Mouse (Mus musculus): Measurements from ENCODE around the gene Impg2. TPM values are rescaled to one million over a fixed set of nuclear protein-coding genes. Genes with fewer than 3 reads are reported as not detected.

The Impg2 gene
- polyA plus RNA-seq, 1 experiment from 2014 or later = 0.14 TPM

- Histone ChIP-seq H3K27me3 (ENCODE audit: insufficient read depth, low read length) (no peaks in the 10 kb centered on the region), H3K4me3 (replicated peaks; ENCODE audit: low read depth, low read length) (no peak overlapping the region), H3K27ac (no peak overlapping the region), H3K4me2 (ENCODE audit: low read length) (no peak overlapping the region), H3K9ac (ENCODE audit: low read depth, low read length) (no peak overlapping the region), H3K36me3 (ENCODE audit: insufficient read depth, low read length) (no peaks in the 10 kb centered on the region), H3K4me1 (replicated peaks; ENCODE audit: insufficient read depth, low read length) (no peaks in the 10 kb centered on the region), H3K9me3 (replicated peaks; ENCODE audit: low read length) (no peaks in the 10 kb centered on the region)
- ATAC-seq (replicated peaks; ENCODE audit: low FRiP score, low read depth) (no peak), DNase-seq (ENCODE audit: low spot score) (no peak)
- WGBS = 81% methylated on average over 9 of the region's 9 CpGs
- no peak for TF ChIP-seq CTCF (IDR thresholded peaks at IDR 0.05; ENCODE audit: low read depth)
Measured at GRCm38 (mm10) chr16:56279060-56279459, 74.9 kb downstream of the Impg2 start.

- H3K9me3 ChIP-seq (replicated peaks; ENCODE audit: low read length) = no peaks in the 10 kb centered on the region
Measured at GRCm38 (mm10) chr16:56279752-56280151, 75.6 kb downstream of the Impg2 start.

GRCm38 (mm10) chr16:56281336-56281735 is 77.2 kb downstream of the Impg2 start:
- no peaks in the 10 kb centered on the region for H3K4me1 ChIP-seq (replicated peaks; ENCODE audit: insufficient read depth, low read length)
- TF ChIP-seq CTCF (IDR thresholded peaks at IDR 0.05; ENCODE audit: low read depth) = no peak
- no peaks in the 10 kb centered on the region for H3K9me3 ChIP-seq (replicated peaks; ENCODE audit: low read length)
- no peak overlapping the region for H3K27ac ChIP-seq
- H3K4me2 ChIP-seq (ENCODE audit: low read length) = no peak overlapping the region
- no peaks in the 10 kb centered on the region for H3K36me3 ChIP-seq (ENCODE audit: insufficient read depth, low read length)
- no peak for ATAC-seq (replicated peaks; ENCODE audit: low FRiP score, low read depth)
- no peak overlapping the region for H3K4me3 ChIP-seq (replicated peaks; ENCODE audit: low read depth, low read length)
- no peaks in the 10 kb centered on the region for H3K27me3 ChIP-seq (ENCODE audit: insufficient read depth, low read length)
- 54% methylated on average over 4 of the region's 4 CpGs for WGBS
- no peak for DNase-seq (ENCODE audit: low spot score)
- no peak overlapping the region for H3K9ac ChIP-seq (ENCODE audit: low read depth, low read length)

More at GRCm38 (mm10) chr16:56279752-56280151, 75.6 kb downstream of the Impg2 start:
- Histone ChIP-seq H3K4me1 (replicated peaks; ENCODE audit: insufficient read depth, low read length) (no peaks in the 10 kb centered on the region), H3K4me3 (replicated peaks; ENCODE audit: low read depth, low read length) (no peak overlapping the region), H3K4me2 (ENCODE audit: low read length) (no peak overlapping the region), H3K9ac (ENCODE audit: low read depth, low read length) (no peak overlapping the region), H3K27ac (no peak overlapping the region), H3K36me3 (ENCODE audit: insufficient read depth, low read length) (no peaks in the 10 kb centered on the region), H3K27me3 (ENCODE audit: insufficient read depth, low read length) (no peaks in the 10 kb centered on the region)
- ATAC-seq (replicated peaks; ENCODE audit: low FRiP score, low read depth) (no peak), DNase-seq (ENCODE audit: low spot score) (no peak)
- no peak for TF ChIP-seq CTCF (IDR thresholded peaks at IDR 0.05; ENCODE audit: low read depth)

- 95% methylated on average over 1 of the region's 1 CpGs for WGBS
- Histone ChIP-seq H3K27ac (no peak overlapping the region), H3K9ac (ENCODE audit: low read depth, low read length) (no peak overlapping the region), H3K4me3 (replicated peaks; ENCODE audit: low read depth, low read length) (no peak overlapping the region), H3K9me3 (replicated peaks; ENCODE audit: low read length) (no peaks in the 10 kb centered on the region), H3K36me3 (ENCODE audit: insufficient read depth, low read length) (no peaks in the 10 kb centered on the region), H3K4me1 (replicated peaks; ENCODE audit: insufficient read depth, low read length) (no peaks in the 10 kb centered on the region), H3K4me2 (ENCODE audit: low read length) (no peak overlapping the region), H3K27me3 (ENCODE audit: insufficient read depth, low read length) (no peaks in the 10 kb centered on the region)
- no peak for TF ChIP-seq CTCF (IDR thresholded peaks at IDR 0.05; ENCODE audit: low read depth)
- no peak for ATAC-seq (replicated peaks; ENCODE audit: low FRiP score, low read depth)
- DNase-seq (ENCODE audit: low spot score) = no peak
Measured at GRCm38 (mm10) chr16:56283330-56283729, 79.2 kb downstream of the Impg2 start.

GRCm38 (mm10) chr16:56283873-56284272 is 79.8 kb downstream of the Impg2 start:
- Histone ChIP-seq H3K4me1 (replicated peaks; ENCODE audit: insufficient read depth, low read length) (no peaks in the 10 kb centered on the region), H3K27me3 (ENCODE audit: insufficient read depth, low read length) (no peaks in the 10 kb centered on the region), H3K36me3 (ENCODE audit: insufficient read depth, low read length) (no peaks in the 10 kb centered on the region), H3K4me2 (ENCODE audit: low read length) (no peak overlapping the region), H3K9me3 (replicated peaks; ENCODE audit: low read length) (no peaks in the 10 kb centered on the region), H3K27ac (no peak overlapping the region), H3K9ac (ENCODE audit: low read depth, low read length) (no peak overlapping the region), H3K4me3 (replicated peaks; ENCODE audit: low read depth, low read length) (no peak overlapping the region)
- ATAC-seq (replicated peaks; ENCODE audit: low FRiP score, low read depth) = no peak
- no peak for DNase-seq (ENCODE audit: low spot score)
- no peak for TF ChIP-seq CTCF (IDR thresholded peaks at IDR 0.05; ENCODE audit: low read depth)
- WGBS = 91% methylated on average over 1 of the region's 1 CpGs

- TF ChIP-seq CTCF (IDR thresholded peaks at IDR 0.05; ENCODE audit: low read depth) = no peak
- DNase-seq (ENCODE audit: low spot score) = no peak
- no peak overlapping the region for H3K4me2 ChIP-seq (ENCODE audit: low read length)
- 82% methylated on average over 5 of the region's 5 CpGs for WGBS
- H3K9me3 ChIP-seq (replicated peaks; ENCODE audit: low read length) = no peaks in the 10 kb centered on the region
- H3K27me3 ChIP-seq (ENCODE audit: insufficient read depth, low read length) = no peaks in the 10 kb centered on the region
- ATAC-seq (replicated peaks; ENCODE audit: low FRiP score, low read depth) = no peak
- H3K4me1 ChIP-seq (replicated peaks; ENCODE audit: insufficient read depth, low read length) = no peaks in the 10 kb centered on the region
- no peak overlapping the region for H3K27ac ChIP-seq
- no peaks in the 10 kb centered on the region for H3K36me3 ChIP-seq (ENCODE audit: insufficient read depth, low read length)
- no peak overlapping the region for H3K9ac ChIP-seq (ENCODE audit: low read depth, low read length)
- H3K4me3 ChIP-seq (replicated peaks; ENCODE audit: low read depth, low read length) = no peak overlapping the region
Measured at GRCm38 (mm10) chr16:56286076-56286475, 82.0 kb downstream of the Impg2 start.

GRCm38 (mm10) chr16:56286977-56287376 is 82.9 kb downstream of the Impg2 start:
- Histone ChIP-seq H3K27ac (no peak overlapping the region), H3K36me3 (ENCODE audit: insufficient read depth, low read length) (no peaks in the 10 kb centered on the region), H3K27me3 (ENCODE audit: insufficient read depth, low read length) (no peaks in the 10 kb centered on the region), H3K4me2 (ENCODE audit: low read length) (no peak overlapping the region), H3K9ac (ENCODE audit: low read depth, low read length) (no peak overlapping the region), H3K9me3 (replicated peaks; ENCODE audit: low read length) (no peaks in the 10 kb centered on the region), H3K4me1 (replicated peaks; ENCODE audit: insufficient read depth, low read length) (no peaks in the 10 kb centered on the region), H3K4me3 (replicated peaks; ENCODE audit: low read depth, low read length) (no peak overlapping the region)
- no peak for DNase-seq (ENCODE audit: low spot score)
- TF ChIP-seq CTCF (IDR thresholded peaks at IDR 0.05; ENCODE audit: low read depth) = no peak
- ATAC-seq (replicated peaks; ENCODE audit: low FRiP score, low read depth) = no peak
- WGBS = 99% methylated on average over 2 of the region's 2 CpGs
